Mouse (Mus musculus): ENCODE measurements around the gene Ndufs7.

DNA sequence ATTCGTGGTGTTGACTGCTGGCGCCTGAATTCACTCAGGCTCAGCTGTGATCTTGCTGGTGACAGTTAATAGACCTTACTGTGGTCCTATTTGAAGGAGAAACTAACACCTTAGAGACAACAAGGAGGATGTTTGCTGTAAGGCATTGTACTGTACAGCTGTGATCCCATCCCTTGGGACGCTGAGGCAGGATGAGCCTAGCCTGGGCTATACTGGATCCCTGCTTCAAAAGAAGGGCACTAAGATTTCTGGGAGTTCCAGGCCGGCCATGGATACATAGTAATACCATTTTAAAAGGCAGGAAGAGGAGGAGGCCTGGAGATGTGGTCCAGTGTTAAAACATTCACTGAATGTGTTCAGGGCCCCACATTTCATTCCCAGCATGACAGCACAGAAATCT lies 1.7 kb downstream of the Ndufs7 start:
- TF ChIP-seq FLI1 (IDR thresholded peaks at IDR 0.05; ENCODE audit: low read length) (no peak), GATA1 (IDR thresholded peaks at IDR 0.05; ENCODE audit: borderline replicate concordance, low read length) (no peak)

All from megakaryocyte, embryonic 14.5 days (primary cell).